Mouse (Mus musculus): ENCODE results near the gene 1700023F06Rik. TPM values are rescaled to one million over a fixed set of nuclear protein-coding genes. Genes with fewer than 3 reads are reported as not detected.
A peak's percentile ranks its signal among the peaks of the same experiment; 100 is the strongest.

1700023F06Rik gene
- polyA plus RNA-seq, 2 experiments = 0.57 to 0.88 TPM

GRCm38 (mm10) chr11:103249509-103249908 lies 41.2 kb upstream of the 1700023F06Rik start:
- no peaks in the 10 kb centered on the region for H3K27me3 ChIP-seq (ENCODE audit: control insufficient read depth, insufficient read depth, low read length)
- ATAC-seq (ENCODE audit: low FRiP score, low read depth) (no peak), DNase-seq (ENCODE audit: low spot score) (no peak)
- no peak for TF ChIP-seq POLR2A (IDR thresholded peaks at IDR 0.05; ENCODE audit: borderline replicate concordance, extremely low read depth, insufficient read depth, insufficient read length)
- H3K27ac ChIP-seq (replicated peaks; ENCODE audit: low read depth, low read length) = no peak overlapping the region
- peaks cover 30% of the 10 kb centered on the region for H3K4me1 ChIP-seq (ENCODE audit: control insufficient read depth, insufficient read depth, low read length)
- no peak overlapping the region for H3K4me3 ChIP-seq (replicated peaks; ENCODE audit: low read length)
- H3K4me2 ChIP-seq (replicated peaks; ENCODE audit: low read depth, low read length, severe bottlenecking) = no peak overlapping the region
- 57% methylated on average over 6 of the region's 6 CpGs for WGBS
- no peaks in the 10 kb centered on the region for H3K9me3 ChIP-seq (ENCODE audit: control insufficient read depth, low read length)
- no peaks in the 10 kb centered on the region for H3K36me3 ChIP-seq (ENCODE audit: control insufficient read depth, insufficient read depth, low read length)
- H3K9ac ChIP-seq (ENCODE audit: low read depth, low read length, severe bottlenecking) = no peak overlapping the region

- no peak overlapping the region for H3K4me2 ChIP-seq (replicated peaks; ENCODE audit: low read depth, low read length, severe bottlenecking)
- peaks cover 2% of the 10 kb centered on the region; the same call in 1 of the 2 replicates for H3K36me3 ChIP-seq (ENCODE audit: control insufficient read depth, insufficient read depth, low read length)
- DNase-seq (ENCODE audit: low spot score) (no peak), ATAC-seq (ENCODE audit: low FRiP score, low read depth) (no peak)
- no peak overlapping the region for H3K9ac ChIP-seq (ENCODE audit: low read depth, low read length, severe bottlenecking)
- TF ChIP-seq POLR2A (IDR thresholded peaks at IDR 0.05; ENCODE audit: borderline replicate concordance, extremely low read depth, insufficient read depth, insufficient read length) = no peak
- 65% methylated on average over 5 of the region's 5 CpGs for WGBS
- H3K9me3 ChIP-seq (ENCODE audit: control insufficient read depth, low read length) = no peaks in the 10 kb centered on the region
- H3K4me3 ChIP-seq (replicated peaks; ENCODE audit: low read length) = no peak overlapping the region
- H3K27me3 ChIP-seq (ENCODE audit: control insufficient read depth, insufficient read depth, low read length) = no peaks in the 10 kb centered on the region
- no peak overlapping the region for H3K27ac ChIP-seq (replicated peaks; ENCODE audit: low read depth, low read length)
- peaks cover 30% of the 10 kb centered on the region for H3K4me1 ChIP-seq (ENCODE audit: control insufficient read depth, insufficient read depth, low read length)
Observed at GRCm38 (mm10) chr11:103248837-103249236, 40.5 kb upstream of the 1700023F06Rik start.

GRCm38 (mm10) chr11:103247504-103248177 lies 39.3 kb upstream of the 1700023F06Rik start:
- peak; percentile 90 for DNase-seq (ENCODE audit: low spot score)
- H3K27me3 ChIP-seq (ENCODE audit: control insufficient read depth, insufficient read depth, low read length) = no peaks in the 10 kb centered on the region
- WGBS = 60% methylated on average over 11 of the region's 11 CpGs
- no peaks in the 10 kb centered on the region for H3K9me3 ChIP-seq (ENCODE audit: control insufficient read depth, low read length)
- H3K9ac ChIP-seq (ENCODE audit: low read depth, low read length, severe bottlenecking) = no peak overlapping the region
- peak; percentile 81; the same call in 1 of the 2 replicates for ATAC-seq (ENCODE audit: low FRiP score, low read depth)
- H3K4me2 ChIP-seq (replicated peaks; ENCODE audit: low read depth, low read length, severe bottlenecking) = no peak overlapping the region
- peaks cover 3% of the 10 kb centered on the region; the same call in 1 of the 2 replicates for H3K36me3 ChIP-seq (ENCODE audit: control insufficient read depth, insufficient read depth, low read length)
- peaks cover 30% of the 10 kb centered on the region for H3K4me1 ChIP-seq (ENCODE audit: control insufficient read depth, insufficient read depth, low read length)
- TF ChIP-seq POLR2A (IDR thresholded peaks at IDR 0.05; ENCODE audit: borderline replicate concordance, extremely low read depth, insufficient read depth, insufficient read length) = no peak
- no peak overlapping the region for H3K4me3 ChIP-seq (replicated peaks; ENCODE audit: low read length)
- H3K27ac ChIP-seq (replicated peaks; ENCODE audit: low read depth, low read length) = peak overlapping the region; percentile 28; the same call in 1 of the 2 replicates

GRCm38 (mm10) chr11:103246731-103247290 lies 38.5 kb upstream of the 1700023F06Rik start:
- Histone ChIP-seq H3K27ac (replicated peaks; ENCODE audit: low read depth, low read length) (0 out of 2 replicates have a peak overlapping the region, but pooled peaks have one; percentile 33), H3K9ac (ENCODE audit: low read depth, low read length, severe bottlenecking) (no peak overlapping the region), H3K4me3 (replicated peaks; ENCODE audit: low read length) (no peak overlapping the region), H3K4me2 (replicated peaks; ENCODE audit: low read depth, low read length, severe bottlenecking) (no peak overlapping the region), H3K4me1 (ENCODE audit: control insufficient read depth, insufficient read depth, low read length) (peaks cover 30% of the 10 kb centered on the region), H3K27me3 (ENCODE audit: control insufficient read depth, insufficient read depth, low read length) (no peaks in the 10 kb centered on the region), H3K9me3 (ENCODE audit: control insufficient read depth, low read length) (no peaks in the 10 kb centered on the region), H3K36me3 (ENCODE audit: control insufficient read depth, insufficient read depth, low read length) (peaks cover 5% of the 10 kb centered on the region; the same call in 1 of the 2 replicates)
- WGBS = 67% methylated on average over 4 of the region's 4 CpGs
- ATAC-seq (ENCODE audit: low FRiP score, low read depth) (no peak), DNase-seq (ENCODE audit: low spot score) (no peak)
- no peak for TF ChIP-seq POLR2A (IDR thresholded peaks at IDR 0.05; ENCODE audit: borderline replicate concordance, extremely low read depth, insufficient read depth, insufficient read length)

- Histone ChIP-seq H3K36me3 (ENCODE audit: control insufficient read depth, insufficient read depth, low read length) (peaks cover 7% of the 10 kb centered on the region; the same call in 1 of the 2 replicates), H3K9me3 (ENCODE audit: control insufficient read depth, low read length) (no peaks in the 10 kb centered on the region), H3K4me2 (replicated peaks; ENCODE audit: low read depth, low read length, severe bottlenecking) (no peak overlapping the region), H3K4me3 (replicated peaks; ENCODE audit: low read length) (no peak overlapping the region), H3K4me1 (ENCODE audit: control insufficient read depth, insufficient read depth, low read length) (peaks cover 32% of the 10 kb centered on the region), H3K9ac (ENCODE audit: low read depth, low read length, severe bottlenecking) (no peak overlapping the region), H3K27me3 (ENCODE audit: control insufficient read depth, insufficient read depth, low read length) (no peaks in the 10 kb centered on the region), H3K27ac (replicated peaks; ENCODE audit: low read depth, low read length) (0 out of 2 replicates have a peak overlapping the region, but pooled peaks have one; percentile 33)
- TF ChIP-seq POLR2A (IDR thresholded peaks at IDR 0.05; ENCODE audit: borderline replicate concordance, extremely low read depth, insufficient read depth, insufficient read length) = no peak
- peak; percentile 36; the same call in 1 of the 2 replicates for ATAC-seq (ENCODE audit: low FRiP score, low read depth)
- peak; percentile 52 for DNase-seq (ENCODE audit: low spot score)
- 61% methylated on average over 10 of the region's 10 CpGs for whole genome bisulfite sequencing
Observed at GRCm38 (mm10) chr11:103246081-103246730, 37.8 kb upstream of the 1700023F06Rik start.

All from limb, embryonic 14.5 days (tissue).